Mouse (Mus musculus) heart, embryonic 11.5 days (tissue): ENCODE measurements at regions not wholly inside any gene's neighbourhood (a gene's known extent, or its start where the extent isn't known, plus 50 kb on each side); places are given as distances from the start of the nearest gene placed in this dataset.

Source experiments
- ATAC-seq: fragments of 200-750 bp; cut with Nextera tagmentation; replicated peaks from 2 replicates; pipeline ENCODE4 v1.8.0; 2017; ENCODE audit warnings: moderate library complexity; ENCODE audit not compliant: insufficient number of reproducible peaks, low FRiP score, low TSS enrichment
- H3K27ac ChIP-seq: fragments of 300-500 bp; sonication (generic); 2 replicates; pipeline ENCODE4 v1.5.1; 2014; ENCODE audit warnings: mild to moderate bottlenecking, low read depth, low read length
- H3K27me3 ChIP-seq: fragments of 300-500 bp; sonication (generic); 2 replicates; pipeline ENCODE4 v1.6.1; 2014; ENCODE audit warnings: mild to moderate bottlenecking, low read length, mixed read lengths; ENCODE audit not compliant: control insufficient read depth, insufficient read depth
- H3K36me3 ChIP-seq: fragments of 300-500 bp; sonication (generic); 2 replicates; pipeline ENCODE4 v1.6.1; 2014; ENCODE audit warnings: mild to moderate bottlenecking, low read length, moderate library complexity, mixed read lengths; ENCODE audit not compliant: control insufficient read depth, insufficient read depth
- H3K4me1 ChIP-seq: fragments of 300-500 bp; sonication (generic); 2 replicates; pipeline ENCODE4 v1.6.1; 2014; ENCODE audit warnings: low read length; ENCODE audit not compliant: control insufficient read depth, insufficient read depth
- H3K4me2 ChIP-seq: fragments of 300-500 bp; sonication (generic); 2 replicates; pipeline ENCODE4 v1.6.1; 2014; ENCODE audit warnings: mild to moderate bottlenecking, moderate library complexity
- H3K4me3 ChIP-seq: fragments of 300-500 bp; sonication (generic); 2 replicates; pipeline ENCODE4 v1.5.1; 2014; ENCODE audit warnings: low read depth, low read length
- H3K9ac ChIP-seq: fragments of 300-500 bp; sonication (generic); 2 replicates; pipeline ENCODE4 v1.6.1; 2014; ENCODE audit warnings: mild to moderate bottlenecking, low read depth, low read length, moderate library complexity
- H3K9me3 ChIP-seq: fragments of 300-500 bp; sonication (generic); replicated peaks from 2 replicates; pipeline ENCODE4 v1.6.1; 2016; ENCODE audit warnings: low read length; ENCODE audit not compliant: control insufficient read depth
- WGBS: fragments of 180-500 bp; shearing (Covaris S2); extraction: QIAGEN DNeasy Blood & Tissue Kit; methylation state at CpG from one replicate; pipeline ENCODE4 v1.1.7; 2014; ENCODE audit not compliant: insufficient replicate concordance; 5-methylcytosine and 5-hydroxymethylcytosine counted together

- WGBS = 74% methylated on average over 2 of the region's 2 CpGs
- Histone ChIP-seq H3K9me3 (no peaks in the 10 kb centered on the region), H3K36me3 (no peaks in the 10 kb centered on the region), H3K9ac (no peak overlapping the region), H3K4me1 (peaks cover 9% of the 10 kb centered on the region), H3K4me2 (no peak overlapping the region), H3K27me3 (no peaks in the 10 kb centered on the region), H3K4me3 (no peak overlapping the region), H3K27ac (no peak overlapping the region)
- ATAC-seq = no peak
These were observed 100.8 kb upstream of the Rnaseh2b start for GRCm38 (mm10) chr14:62191624-62192023.

GRCm38 (mm10) chr14:62192814-62193213, 99.6 kb upstream of the Rnaseh2b start:
- no peak overlapping the region for H3K4me3 ChIP-seq
- no peaks in the 10 kb centered on the region for H3K9me3 ChIP-seq
- no peak overlapping the region for H3K27ac ChIP-seq
- H3K36me3 ChIP-seq = no peaks in the 10 kb centered on the region
- peaks cover 9% of the 10 kb centered on the region for H3K4me1 ChIP-seq
- 72% methylated on average over 8 of the region's 8 CpGs for WGBS
- no peaks in the 10 kb centered on the region for H3K27me3 ChIP-seq
- H3K9ac ChIP-seq = no peak overlapping the region
- no peak overlapping the region for H3K4me2 ChIP-seq
- no peak for ATAC-seq

GRCm38 (mm10) chr14:62193371-62193770, 99.0 kb upstream of the Rnaseh2b start:
- no peak overlapping the region for H3K4me2 ChIP-seq

GRCm38 (mm10) chr14:62196776-62197175, 95.6 kb upstream of the Rnaseh2b start:
- Histone ChIP-seq H3K9me3 (no peaks in the 10 kb centered on the region), H3K4me3 (no peak overlapping the region), H3K27ac (no peak overlapping the region), H3K36me3 (no peaks in the 10 kb centered on the region), H3K27me3 (no peaks in the 10 kb centered on the region), H3K4me2 (no peak overlapping the region), H3K9ac (no peak overlapping the region), H3K4me1 (no peaks in the 10 kb centered on the region)
- 42% methylated on average over 4 of the region's 4 CpGs for WGBS
- ATAC-seq = no peak

More at GRCm38 (mm10) chr14:62193371-62193770, 99.0 kb upstream of the Rnaseh2b start:
- ATAC-seq = no peak
- Histone ChIP-seq H3K4me1 (peaks cover 4% of the 10 kb centered on the region; the same call in 1 of the 2 replicates), H3K9me3 (no peaks in the 10 kb centered on the region), H3K27me3 (no peaks in the 10 kb centered on the region), H3K4me3 (no peak overlapping the region), H3K9ac (no peak overlapping the region), H3K27ac (no peak overlapping the region), H3K36me3 (no peaks in the 10 kb centered on the region)
- WGBS = 39% methylated on average over 4 of the region's 4 CpGs

GRCm38 (mm10) chr14:62198476-62199190, 93.8 kb upstream of the Rnaseh2b start:
- 59% methylated on average over 6 of the region's 6 CpGs for WGBS
- no peak for ATAC-seq
- no peak overlapping the region for H3K4me2 ChIP-seq

GRCm38 (mm10) chr14:62215071-62215470, 77.3 kb upstream of the Rnaseh2b start:
- Histone ChIP-seq H3K4me1 (no peaks in the 10 kb centered on the region), H3K36me3 (no peaks in the 10 kb centered on the region), H3K9ac (no peak overlapping the region), H3K9me3 (no peaks in the 10 kb centered on the region), H3K4me2 (no peak overlapping the region), H3K27ac (no peak overlapping the region), H3K27me3 (no peaks in the 10 kb centered on the region), H3K4me3 (no peak overlapping the region)
- 61% methylated on average over 1 of the region's 1 CpGs for WGBS
- no peak for ATAC-seq

More at GRCm38 (mm10) chr14:62198476-62199190, 93.8 kb upstream of the Rnaseh2b start:
- H3K27ac ChIP-seq = no peak overlapping the region
- H3K4me3 ChIP-seq = no peak overlapping the region
- no peaks in the 10 kb centered on the region for H3K4me1 ChIP-seq
- H3K27me3 ChIP-seq = no peaks in the 10 kb centered on the region
- H3K9me3 ChIP-seq = no peaks in the 10 kb centered on the region
- H3K9ac ChIP-seq = no peak overlapping the region
- no peaks in the 10 kb centered on the region for H3K36me3 ChIP-seq

GRCm38 (mm10) chr14:62216995-62217394, 75.4 kb upstream of the Rnaseh2b start:
- Histone ChIP-seq H3K9me3 (no peaks in the 10 kb centered on the region), H3K9ac (no peak overlapping the region), H3K4me1 (no peaks in the 10 kb centered on the region), H3K27me3 (no peaks in the 10 kb centered on the region), H3K36me3 (no peaks in the 10 kb centered on the region), H3K4me2 (no peak overlapping the region), H3K27ac (0 out of 2 replicates have a peak overlapping the region, but pooled peaks have one; percentile 10), H3K4me3 (no peak overlapping the region)
- WGBS = 25% methylated on average over 1 of the region's 1 CpGs
- ATAC-seq = peak; percentile 73

- no peaks in the 10 kb centered on the region for H3K27me3 ChIP-seq
- no peak overlapping the region for H3K9ac ChIP-seq
- ATAC-seq = no peak
- H3K36me3 ChIP-seq = no peaks in the 10 kb centered on the region
- 46% methylated on average over 2 of the region's 2 CpGs for WGBS
- H3K27ac ChIP-seq = no peak overlapping the region
- H3K9me3 ChIP-seq = no peaks in the 10 kb centered on the region
- H3K4me2 ChIP-seq = no peak overlapping the region
- H3K4me1 ChIP-seq = no peaks in the 10 kb centered on the region
- no peak overlapping the region for H3K4me3 ChIP-seq
These were observed 74.4 kb upstream of the Rnaseh2b start for GRCm38 (mm10) chr14:62217971-62218370.

- 56% methylated on average over 2 of the region's 2 CpGs for WGBS
- H3K27me3 ChIP-seq = no peaks in the 10 kb centered on the region
- H3K4me1 ChIP-seq = no peaks in the 10 kb centered on the region
- no peak overlapping the region for H3K4me3 ChIP-seq
- H3K27ac ChIP-seq = no peak overlapping the region
- H3K9ac ChIP-seq = no peak overlapping the region
- no peaks in the 10 kb centered on the region for H3K36me3 ChIP-seq
- ATAC-seq = no peak
- H3K9me3 ChIP-seq = no peaks in the 10 kb centered on the region
- H3K4me2 ChIP-seq = no peak overlapping the region
These were observed 73.7 kb upstream of the Rnaseh2b start for GRCm38 (mm10) chr14:62218716-62219115.
